Mouse (Mus musculus): ENCODE results near the gene Pigf. TPM values are rescaled to one million over a fixed set of nuclear protein-coding genes. Genes with fewer than 3 reads are reported as not detected.

Pigf gene
- polyA plus RNA-seq, 1 experiment from 2014 or later: 6.5 TPM

- H3K36me3 ChIP-seq (ENCODE audit: inconsistent target): peaks cover 4% of the 10 kb centered on the region; the same call in 1 of the 2 replicates
- peaks cover 89% of the 10 kb centered on the region for H3K79me2 ChIP-seq (ENCODE audit: inconsistent target)
- H3K27ac ChIP-seq: no peak overlapping the region
- 56% methylated on average over 10 of the region's 10 CpGs for WGBS (ENCODE audit: missing documents)
- H3K4me3 ChIP-seq (ENCODE audit: inconsistent target): no peak overlapping the region
Observed at GRCm38 (mm10) chr17:86967536-86968525, 57.4 kb downstream of the Pigf start.

- H3K4me3 ChIP-seq (ENCODE audit: inconsistent target): no peak overlapping the region
- H3K36me3 ChIP-seq (ENCODE audit: inconsistent target): peaks cover 4% of the 10 kb centered on the region; the same call in 1 of the 2 replicates
- H3K79me2 ChIP-seq (ENCODE audit: inconsistent target): peaks cover 85% of the 10 kb centered on the region
- H3K27ac ChIP-seq: no peak overlapping the region
- WGBS (ENCODE audit: missing documents): 91% methylated on average over 12 of the region's 12 CpGs
Observed at GRCm38 (mm10) chr17:86967048-86967447, 58.2 kb downstream of the Pigf start.

- 91% methylated on average over 10 of the region's 10 CpGs for WGBS (ENCODE audit: missing documents)
- H3K27ac ChIP-seq: no peak overlapping the region
- no peak overlapping the region for H3K4me3 ChIP-seq (ENCODE audit: inconsistent target)
- H3K79me2 ChIP-seq (ENCODE audit: inconsistent target): peaks cover 76% of the 10 kb centered on the region
- H3K36me3 ChIP-seq (ENCODE audit: inconsistent target): peaks cover 4% of the 10 kb centered on the region; the same call in 1 of the 2 replicates
Observed at GRCm38 (mm10) chr17:86966040-86966439, 59.2 kb downstream of the Pigf start.

- Histone ChIP-seq H3K36me3 (ENCODE audit: inconsistent target) (peaks cover 1% of the 10 kb centered on the region; the same call in 1 of the 2 replicates), H3K79me2 (ENCODE audit: inconsistent target) (peaks cover 67% of the 10 kb centered on the region), H3K27ac (no peak overlapping the region), H3K4me3 (ENCODE audit: inconsistent target) (no peak overlapping the region)
- WGBS (ENCODE audit: missing documents): 96% methylated on average over 8 of the region's 8 CpGs
Observed at GRCm38 (mm10) chr17:86965121-86965520, 60.1 kb downstream of the Pigf start.

- H3K4me3 ChIP-seq (ENCODE audit: inconsistent target): peak overlapping the region; percentile 43
- H3K27ac ChIP-seq: no peak overlapping the region
- WGBS (ENCODE audit: missing documents): 15% methylated on average over 10 of the region's 10 CpGs
- H3K79me2 ChIP-seq (ENCODE audit: inconsistent target): peaks cover 60% of the 10 kb centered on the region
- H3K36me3 ChIP-seq (ENCODE audit: inconsistent target): no peaks in the 10 kb centered on the region; the same call in 1 of the 2 replicates
Observed at GRCm38 (mm10) chr17:86964502-86964901, 60.7 kb downstream of the Pigf start.

- Histone ChIP-seq H3K36me3 (ENCODE audit: inconsistent target) (no peaks in the 10 kb centered on the region; the same call in 1 of the 2 replicates), H3K27ac (no peak overlapping the region), H3K4me3 (ENCODE audit: inconsistent target) (peak overlapping the region; percentile 43), H3K79me2 (ENCODE audit: inconsistent target) (peaks cover 56% of the 10 kb centered on the region)
- WGBS (ENCODE audit: missing documents): 4% methylated on average over 4 of the region's 6 CpGs
Observed at GRCm38 (mm10) chr17:86964041-86964440, 61.2 kb downstream of the Pigf start.

- 1% methylated on average over 26 of the region's 26 CpGs for WGBS (ENCODE audit: missing documents)
- peaks cover 51% of the 10 kb centered on the region for H3K79me2 ChIP-seq (ENCODE audit: inconsistent target)
Observed at GRCm38 (mm10) chr17:86963586-86963902, 61.7 kb downstream of the Pigf start.

GRCm38 (mm10) chr17:86962894-86963585, 62.2 kb downstream of the Pigf start, which contains the start of gene Rhoq:
Gene Rhoq, plus strand, starts transcription at chr17:86963082.
- peak within 1 kb of the TSS; percentile 69 for H3K27ac ChIP-seq
- H3K4me3 ChIP-seq (ENCODE audit: inconsistent target): peak within 1 kb of the TSS; percentile 50
- no peaks in the 10 kb centered on the region; the same call in 1 of the 2 replicates for H3K36me3 ChIP-seq (ENCODE audit: inconsistent target)
- under 1% methylated on average over 69 of the region's 86 CpGs for WGBS (ENCODE audit: missing documents)
- peaks cover 46% of the 10 kb centered on the region for H3K79me2 ChIP-seq (ENCODE audit: inconsistent target)

More at GRCm38 (mm10) chr17:86963586-86963902, 61.7 kb downstream of the Pigf start:
- no peaks in the 10 kb centered on the region; the same call in 1 of the 2 replicates for H3K36me3 ChIP-seq (ENCODE audit: inconsistent target)
- H3K4me3 ChIP-seq (ENCODE audit: inconsistent target): peak overlapping the region; percentile 43
- no peak overlapping the region for H3K27ac ChIP-seq

- 0% methylated on average over 24 of the region's 24 CpGs for whole genome bisulfite sequencing (ENCODE audit: missing documents)
- H3K36me3 ChIP-seq (ENCODE audit: inconsistent target): no peaks in the 10 kb centered on the region; the same call in 1 of the 2 replicates
- peaks cover 39% of the 10 kb centered on the region for H3K79me2 ChIP-seq (ENCODE audit: inconsistent target)
- H3K4me3 ChIP-seq (ENCODE audit: inconsistent target): peak overlapping the region; percentile 50
- peak overlapping the region; percentile 69 for H3K27ac ChIP-seq
Observed at GRCm38 (mm10) chr17:86962297-86962893, 62.8 kb downstream of the Pigf start.

GRCm38 (mm10) chr17:86961301-86961841, 63.8 kb downstream of the Pigf start:
- H3K36me3 ChIP-seq (ENCODE audit: inconsistent target): no peaks in the 10 kb centered on the region
- WGBS (ENCODE audit: missing documents): 33% methylated on average over 8 of the region's 8 CpGs
- peaks cover 29% of the 10 kb centered on the region for H3K79me2 ChIP-seq (ENCODE audit: inconsistent target)
- no peak overlapping the region for H3K4me3 ChIP-seq (ENCODE audit: inconsistent target)
- peak overlapping the region; percentile 69 for H3K27ac ChIP-seq

- Histone ChIP-seq H3K36me3 (ENCODE audit: inconsistent target) (no peaks in the 10 kb centered on the region), H3K27ac (no peak overlapping the region), H3K79me2 (ENCODE audit: inconsistent target) (no peaks in the 10 kb centered on the region), H3K4me3 (ENCODE audit: inconsistent target) (no peak overlapping the region)
- 29% methylated on average over 14 of the region's 14 CpGs for WGBS (ENCODE audit: missing documents)
Observed at GRCm38 (mm10) chr17:86957968-86958367, 67.2 kb downstream of the Pigf start.

- Histone ChIP-seq H3K36me3 (ENCODE audit: inconsistent target) (no peaks in the 10 kb centered on the region), H3K4me3 (ENCODE audit: inconsistent target) (no peak overlapping the region), H3K27ac (no peak overlapping the region), H3K79me2 (ENCODE audit: inconsistent target) (no peaks in the 10 kb centered on the region)
- 98% methylated on average over 5 of the region's 5 CpGs for WGBS (ENCODE audit: missing documents)
Observed at GRCm38 (mm10) chr17:86957239-86957638, 68.0 kb downstream of the Pigf start.

GRCm38 (mm10) chr17:86948801-86949200, 76.4 kb downstream of the Pigf start:
- 91% methylated on average over 6 of the region's 6 CpGs for WGBS (ENCODE audit: missing documents)
- no peak overlapping the region for H3K27ac ChIP-seq
- H3K36me3 ChIP-seq (ENCODE audit: inconsistent target): no peaks in the 10 kb centered on the region
- no peaks in the 10 kb centered on the region for H3K79me2 ChIP-seq (ENCODE audit: inconsistent target)
- no peak overlapping the region for H3K4me3 ChIP-seq (ENCODE audit: inconsistent target)

All from macrophage (primary cell).